Mouse (Mus musculus) left cerebral cortex, postnatal 10 days (tissue): Measurements from ENCODE around the gene Tmbim7. TPM values are rescaled to one million over a fixed set of nuclear protein-coding genes. Genes with fewer than 3 reads are reported as not detected.
"Not testable (repeated sequence)": the region's sequence is repeated elsewhere in the genome, so short reads cannot be mapped to it uniquely, and the experiment has no call there.

ENCODE experiments used
- DNase-seq, 2 experiments: peaks; one replicate each; pipeline ENCODE4 v3.0.0; 2021 to 2022; ENCODE audit warnings: low spot score in 2 of 2, mixed read lengths in 1 of 2; ENCODE audit errors: extremely low spot score in 1 of 2
- intact Hi-C: fragments of 180-260 bp; cut with DNase I; formaldehyde crosslinking; loops from one replicate; pipeline ENCODE4 v1.15.1; 2025
- total RNA-seq, 2 experiments: library from RNA; stranded (reverse); gene quantifications; 2 replicates each; pipeline ENCODE4 v1.2.3; 2021

The Tmbim7 gene
- not detected for total RNA-seq

DNA sequence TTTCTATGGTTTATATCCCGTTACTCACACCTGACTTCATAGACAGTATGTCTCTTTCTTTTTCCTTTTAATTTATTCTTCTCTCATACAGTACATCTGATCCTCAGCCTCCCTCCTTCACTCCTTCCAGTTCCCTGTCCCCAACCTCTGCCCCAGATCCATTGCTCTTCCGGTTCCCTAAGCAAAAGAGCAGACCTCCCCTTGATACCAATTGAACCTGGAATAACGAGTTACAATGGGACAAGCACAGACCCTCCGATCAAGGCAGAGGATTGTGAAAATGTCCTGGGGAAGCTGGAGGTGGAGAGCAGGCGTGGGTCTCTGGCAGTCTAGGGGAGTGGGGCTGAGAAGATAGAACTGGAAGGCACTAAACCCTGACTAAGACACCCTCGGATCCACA is at the start of gene Tmbim7:
Gene Tmbim7 (plus strand): TSS at position 301 of the 400 bp plus-strand sequence.
- no peak for DNase-seq
- intact Hi-C loops: no loop called here

GRCm38 (mm10) chr5:3607114-3607513 is 43.9 kb upstream of the Tmbim7 start:
- intact Hi-C loops: no loop called here
- no peak for DNase-seq

DNA sequence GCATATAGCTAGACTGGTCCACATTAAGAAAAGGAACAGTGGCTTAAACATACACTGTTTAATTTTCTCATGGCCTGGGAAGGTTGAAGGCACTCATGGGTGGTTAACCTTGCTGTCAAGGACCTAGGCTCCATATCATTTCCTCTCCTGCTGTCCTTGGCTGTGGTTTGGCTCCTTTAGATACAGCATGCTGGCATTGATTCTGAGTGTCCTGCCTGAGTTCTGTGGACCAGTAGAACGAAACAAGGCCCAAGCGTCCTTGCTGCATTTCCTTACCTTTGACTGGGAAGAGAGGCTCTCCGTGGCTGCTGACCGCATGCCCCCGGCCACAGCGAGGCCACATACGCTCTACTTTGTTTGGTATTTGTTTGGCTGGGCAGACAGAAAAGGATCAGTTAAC is 41.7 kb upstream of the Tmbim7 start:
- intact Hi-C loops: no loop called here
- DNase-seq: no peak

- intact Hi-C loops, DNase-seq: not testable (repeated sequence)
These were observed 39.1 kb upstream of the Tmbim7 start for GRCm38 (mm10) chr5:3611835-3612234.

- no peak for DNase-seq
- intact Hi-C loops: no loop called here
These were observed 30.5 kb upstream of the Tmbim7 start for GRCm38 (mm10) chr5:3620486-3620885.

GRCm38 (mm10) chr5:3630055-3630454 is 20.9 kb upstream of the Tmbim7 start:
- intact Hi-C loops: no loop called here
- DNase-seq: no peak

GRCm38 (mm10) chr5:3631512-3632271 is 19.3 kb upstream of the Tmbim7 start:
- intact Hi-C loops: no loop called here
- DNase-seq: no peak

DNA sequence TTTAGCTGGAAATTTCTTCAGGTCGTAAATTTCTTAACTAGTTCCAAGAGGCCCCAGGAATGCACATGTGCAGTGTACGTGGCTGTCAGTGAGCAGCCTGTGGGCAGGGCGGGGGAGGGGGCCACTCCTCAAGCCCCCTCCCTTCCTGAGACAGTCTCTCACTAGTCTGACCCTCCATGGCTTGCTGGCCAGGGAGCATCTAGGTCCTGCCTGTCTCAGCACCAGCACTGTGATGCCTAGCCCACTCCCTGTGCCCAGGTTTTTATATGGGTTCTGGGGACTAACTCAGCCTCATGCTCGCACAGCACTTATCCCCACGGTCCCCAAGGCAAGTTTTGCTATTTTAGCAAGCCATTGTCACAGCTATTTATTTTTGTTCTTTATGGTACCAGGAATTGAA is 18.7 kb upstream of the Tmbim7 start:
- no peak for DNase-seq
- intact Hi-C loops: no loop called here

DNA sequence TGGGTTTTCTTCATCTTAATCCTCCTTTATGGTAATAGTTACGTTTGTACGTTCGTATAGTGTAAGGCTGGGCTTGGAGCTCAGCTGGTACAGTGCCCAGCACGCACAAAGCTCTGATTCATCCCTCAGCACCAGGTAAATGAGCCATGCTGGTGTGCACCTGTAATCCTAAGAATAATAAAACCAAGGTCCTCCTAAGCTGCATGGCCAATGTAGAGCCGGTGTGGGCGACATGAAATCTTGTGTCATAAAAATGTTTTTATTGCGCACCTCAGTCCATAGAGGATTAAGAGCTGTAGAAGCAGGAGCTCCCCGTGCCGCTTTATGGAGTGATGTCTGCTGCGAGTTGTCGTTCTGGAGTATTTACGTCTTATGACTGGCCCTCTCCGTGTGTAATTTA is 17.7 kb upstream of the Tmbim7 start:
- intact Hi-C loops: no loop called here
- DNase-seq: no peak

GRCm38 (mm10) chr5:3633951-3634350 is 17.0 kb upstream of the Tmbim7 start:
- no peak for DNase-seq
- intact Hi-C loops: no loop called here

DNA sequence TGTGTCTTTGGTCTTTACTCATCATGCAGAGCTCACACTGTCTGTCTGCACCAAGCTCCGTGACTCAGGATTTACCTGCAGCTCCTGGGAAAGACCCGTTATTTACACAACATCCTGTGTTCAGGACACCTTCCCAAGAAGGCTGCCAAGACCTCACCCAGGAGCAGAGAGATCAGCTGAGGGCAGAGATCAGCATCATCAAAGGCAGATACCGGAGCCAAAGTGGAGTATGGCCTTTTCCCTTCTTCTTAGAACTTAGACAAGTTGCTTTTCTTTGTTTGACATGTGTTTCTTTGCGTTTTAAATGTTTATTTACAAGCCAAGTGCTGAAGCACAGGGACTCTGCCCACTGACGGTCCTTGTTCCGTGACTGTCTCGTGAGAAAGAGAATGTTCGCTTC is 15.7 kb upstream of the Tmbim7 start:
- DNase-seq: no peak
- intact Hi-C loops: no loop called here

DNA sequence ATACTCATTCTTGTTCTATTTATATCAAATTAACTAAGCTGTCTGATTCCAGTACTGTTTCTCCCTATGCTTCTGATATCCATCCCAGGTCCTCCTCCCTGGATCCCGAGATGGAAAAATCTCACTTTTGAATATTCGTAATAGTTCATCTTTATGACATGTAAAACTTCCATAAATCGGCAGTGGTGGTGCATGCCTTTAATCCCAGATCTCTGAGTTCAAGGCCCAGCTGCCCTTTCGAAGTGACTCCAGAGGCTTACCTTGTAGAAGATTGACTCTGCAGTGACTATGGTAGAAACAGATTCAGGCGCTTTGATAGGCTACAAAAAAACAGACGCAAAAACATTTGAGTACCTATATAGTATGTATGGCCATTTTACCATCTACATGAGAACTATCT is 6.4 kb upstream of the Tmbim7 start:
- DNase-seq: no peak
- intact Hi-C loops: loop anchor here (5.0 kb wide), 1 partner anchor 158 kb away; the partner anchor contains the start of genes Ankib1 and Krit1

GRCm38 (mm10) chr5:3645326-3645725 is 5.7 kb upstream of the Tmbim7 start:
- DNase-seq: no peak
- intact Hi-C loops: loop anchor here (5.0 kb wide), 1 partner anchor 157 kb away; the partner anchor contains the start of genes Ankib1 and Krit1

GRCm38 (mm10) chr5:3646539-3646938 is 4.4 kb upstream of the Tmbim7 start:
- intact Hi-C loops: loop anchor here (5.0 kb wide), 1 partner anchor 156 kb away; the partner anchor contains the start of genes Ankib1 and Krit1
- DNase-seq: no peak

GRCm38 (mm10) chr5:3646991-3647707 is 3.8 kb upstream of the Tmbim7 start:
- peak; percentile 43 to 65 for DNase-seq
- intact Hi-C loops: loop anchor here (5.0 kb wide), 1 partner anchor 155 kb away; the partner anchor contains the start of genes Ankib1 and Krit1

- DNase-seq: peak; percentile 80 to 93
- intact Hi-C loops: loop anchor here (5.0 kb wide), 1 partner anchor 155 kb away; the partner anchor contains the start of genes Ankib1 and Krit1
These were observed 3.3 kb upstream of the Tmbim7 start for GRCm38 (mm10) chr5:3647708-3648121.

DNA sequence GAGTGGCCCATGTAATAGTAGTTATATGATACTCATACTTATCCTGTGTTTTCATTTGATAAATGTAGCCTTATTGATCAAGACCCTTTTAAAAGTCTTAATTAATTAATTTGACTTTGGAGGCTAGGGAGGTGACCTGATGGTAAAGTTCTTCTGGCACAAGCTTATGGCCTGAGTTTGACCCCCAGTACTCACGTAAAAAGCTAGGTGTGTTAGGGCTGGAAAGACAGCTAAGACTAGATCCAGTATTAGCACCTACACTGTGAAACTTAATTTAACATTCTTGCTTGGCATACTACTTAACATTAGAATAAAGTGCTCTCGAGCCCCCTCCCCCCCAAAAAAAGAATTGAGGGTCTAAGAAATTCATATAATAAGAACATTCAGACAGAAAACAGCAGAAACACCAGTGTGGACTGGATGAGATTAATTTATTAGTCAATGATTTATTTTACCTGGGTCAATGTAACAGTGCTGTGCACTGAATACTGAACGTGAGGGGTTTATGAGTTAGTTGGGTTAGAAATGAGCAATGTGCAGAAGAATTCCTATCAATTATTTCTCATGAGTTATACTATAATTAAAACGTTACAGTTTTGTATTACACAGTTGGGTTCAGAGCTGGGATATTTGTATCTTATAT is 2.7 kb upstream of the Tmbim7 start:
- no peak for DNase-seq
- intact Hi-C loops: loop anchor here (5.0 kb wide), 1 partner anchor 154 kb away; the partner anchor contains the start of genes Ankib1 and Krit1

DNA sequence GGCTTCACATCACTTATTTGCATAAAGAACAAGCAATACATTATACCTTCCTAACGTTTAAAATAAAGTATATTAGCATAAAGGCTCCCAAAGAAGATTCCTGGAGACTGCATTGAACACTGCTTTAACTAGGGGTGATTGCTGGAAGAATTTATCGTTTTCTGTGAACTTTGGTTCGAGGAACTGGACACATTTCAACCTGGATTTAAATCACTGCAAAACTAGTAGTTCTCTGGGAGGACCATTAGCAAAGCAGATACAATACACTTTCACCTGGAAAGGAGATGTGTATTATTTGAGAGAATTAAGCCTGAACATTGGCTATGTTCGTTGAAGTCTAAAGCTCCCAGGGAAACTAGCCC is 2.2 kb upstream of the Tmbim7 start:
- intact Hi-C loops: loop anchor here (5.0 kb wide), 1 partner anchor 153 kb away; the partner anchor contains the start of genes Ankib1 and Krit1
- no peak for DNase-seq

DNA sequence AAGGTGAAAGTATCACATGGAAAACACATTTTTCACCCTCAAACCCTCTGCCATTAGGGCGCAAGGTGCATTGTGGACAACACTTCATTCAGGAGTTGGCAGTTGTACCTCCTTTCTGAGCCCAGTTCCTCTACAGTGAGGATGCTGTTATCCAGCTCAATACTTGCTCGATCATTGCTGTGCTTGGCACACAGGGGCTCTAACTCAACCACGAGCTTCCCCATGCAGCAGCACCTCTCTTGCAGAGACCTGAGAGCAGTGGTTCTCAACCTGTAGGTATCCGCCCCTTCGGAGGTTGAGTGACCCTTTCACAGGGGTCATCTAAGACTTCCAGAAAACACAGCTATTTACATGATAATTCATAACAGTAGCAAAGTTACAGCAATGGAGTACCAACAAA is 640 bp downstream of the Tmbim7 start:
- no peak for DNase-seq
- intact Hi-C loops: no loop called here
